Mouse (Mus musculus): ENCODE measurements at regions not wholly inside any gene's neighbourhood (a gene's known extent, or its start where the extent isn't known, plus 50 kb on each side); places are given as distances from the start of the nearest gene placed in this dataset.
"Not testable (repeated sequence)": the region's sequence is repeated elsewhere in the genome, so short reads cannot be mapped to it uniquely, and the experiment has no call there.

GRCm38 (mm10) chr6:31011407-31012020 lies 52.6 kb upstream of the Klf14 start:
- DNase-seq (ENCODE audit: low read depth, low spot score), result peak; percentile 89

DNA sequence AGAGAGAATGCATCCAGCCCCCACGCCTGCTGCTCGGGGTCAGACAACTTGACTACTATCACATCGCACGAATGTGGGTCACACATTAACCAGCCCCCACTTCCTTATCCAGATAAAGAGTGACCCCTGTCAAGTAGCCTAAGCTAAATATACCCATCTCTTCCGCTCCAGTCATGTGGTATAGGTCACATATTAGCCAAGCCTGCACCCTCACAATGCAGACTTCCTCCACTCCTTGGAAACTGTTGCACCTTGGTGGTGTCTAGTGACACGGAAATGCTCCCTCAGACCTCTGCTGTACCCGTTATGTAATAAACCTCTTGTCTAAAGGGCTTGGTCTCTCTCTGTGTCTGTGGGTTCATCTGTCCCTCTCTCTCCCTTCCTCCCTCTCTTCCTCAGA lies 57.7 kb upstream of the Klf14 start:
- DNase-seq (ENCODE audit: low read depth, low spot score), result no peak

DNA sequence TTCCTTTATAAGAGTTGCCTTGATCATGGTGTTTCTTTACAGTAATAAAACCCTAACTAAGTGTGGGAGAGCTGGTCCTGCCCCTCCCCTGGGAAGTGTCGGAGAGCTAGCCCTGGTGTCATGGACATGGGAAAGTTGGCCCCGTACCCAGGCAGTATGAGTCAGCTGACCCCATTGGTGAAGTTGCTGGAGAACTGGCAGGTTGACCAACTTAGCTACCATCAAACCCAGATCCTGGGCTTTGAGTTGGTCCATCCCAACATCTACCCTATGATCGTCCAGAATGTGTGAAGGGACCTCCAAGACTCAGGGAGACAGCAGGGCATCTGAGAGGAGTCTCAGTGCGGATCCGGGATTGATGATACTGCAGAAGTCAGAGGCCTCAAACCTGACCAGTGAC lies 62.9 kb upstream of the Klf14 start:
- no peak for DNase-seq (ENCODE audit: low read depth, low spot score)

GRCm38 (mm10) chr6:31029777-31030176 lies 70.9 kb upstream of the Klf14 start:
- DNase-seq (ENCODE audit: low read depth, low spot score), result no peak

DNA sequence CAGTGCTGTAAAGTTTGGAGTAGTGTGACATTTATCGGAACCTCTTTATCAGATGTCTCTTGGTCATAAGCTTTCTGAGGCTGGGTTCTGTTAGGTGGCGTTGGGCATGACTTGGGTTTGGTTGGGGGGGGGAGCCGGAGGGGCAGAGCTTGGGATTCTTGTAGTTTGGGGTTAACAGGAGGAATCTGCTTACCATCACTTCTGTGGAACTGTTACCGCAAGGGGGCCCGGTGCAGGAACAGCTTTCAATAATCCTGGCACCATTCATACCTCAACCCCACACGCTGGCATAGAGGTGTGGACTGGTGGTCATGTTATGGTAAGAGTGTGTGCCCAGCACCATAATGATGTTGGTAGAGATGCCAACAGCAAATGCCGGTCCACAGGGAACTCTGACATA lies 72.1 kb upstream of the Klf14 start:
- no peak for DNase-seq (ENCODE audit: low read depth, low spot score)

DNA sequence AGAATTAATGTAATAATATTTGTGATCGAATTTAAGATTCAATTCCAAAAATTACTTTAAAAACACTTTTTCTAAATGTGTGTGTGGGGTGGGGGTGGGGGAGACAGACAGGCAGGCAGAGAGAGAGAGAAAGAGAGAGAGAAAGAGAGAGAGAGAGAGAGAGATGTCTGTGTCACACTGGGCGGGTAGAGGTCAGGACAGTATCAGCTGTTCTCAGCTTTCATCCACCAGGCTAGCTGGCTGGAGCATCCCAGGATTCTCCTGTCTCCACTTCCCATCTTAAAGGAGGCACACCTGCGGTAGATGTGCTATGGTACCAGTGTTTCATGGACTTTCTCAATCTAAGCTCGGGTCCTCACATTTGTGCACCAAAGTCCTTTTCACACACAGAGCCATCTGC lies 73.3 kb upstream of the Klf14 start:
- DNase-seq (ENCODE audit: low read depth, low spot score), result no peak

DNA sequence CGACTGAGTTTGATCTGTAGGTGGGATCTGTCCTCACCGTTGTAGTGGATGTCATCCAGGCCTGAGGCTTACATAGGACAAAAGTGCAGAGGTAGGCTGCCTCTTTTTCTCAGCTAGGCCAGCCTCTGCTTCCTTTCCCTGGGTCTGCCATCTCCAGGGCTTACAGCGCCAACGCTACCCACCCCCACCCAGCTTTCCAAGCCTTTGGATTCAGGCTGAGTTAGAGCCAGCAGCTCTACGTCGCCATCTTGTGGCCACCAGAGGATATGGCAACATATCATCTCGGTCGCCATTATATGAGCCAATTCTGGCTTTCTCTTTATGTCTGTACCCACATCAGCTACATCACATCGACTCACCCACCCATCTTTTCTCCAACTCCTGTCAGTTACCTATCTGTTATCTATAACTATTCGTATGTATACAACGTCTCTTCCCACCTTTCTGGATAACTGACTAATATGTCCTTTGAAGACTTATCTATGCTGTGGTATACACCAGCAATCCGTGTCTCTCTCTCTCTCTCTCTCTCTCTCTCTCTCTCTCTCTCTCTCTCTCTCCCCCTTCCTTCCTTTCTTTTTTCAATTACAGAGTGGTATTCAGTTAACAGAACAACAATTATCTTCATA lies 74.2 kb upstream of the Klf14 start:
- peak; percentile 34 for DNase-seq (ENCODE audit: low read depth, low spot score)

DNA sequence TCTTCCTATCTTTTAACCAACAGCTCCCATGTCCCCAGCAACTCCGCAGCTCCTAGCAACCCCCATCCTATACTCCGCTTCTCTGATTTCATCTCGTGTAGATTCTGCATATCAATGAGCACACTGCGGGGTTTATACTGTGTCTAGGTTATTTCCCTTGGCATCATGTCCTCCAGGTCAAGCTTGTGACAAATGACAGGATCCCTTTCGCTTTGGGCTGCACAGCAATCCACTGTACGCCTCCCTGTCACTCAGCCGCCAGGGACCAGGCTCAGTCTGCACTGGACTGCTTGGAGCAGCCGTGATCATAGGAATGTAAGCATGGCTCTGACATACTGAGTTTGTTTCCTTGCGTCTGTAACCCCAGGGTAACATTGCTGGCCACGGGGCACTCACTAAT lies 75.9 kb upstream of the Klf14 start:
- DNase-seq (ENCODE audit: low read depth, low spot score), result no peak

DNA sequence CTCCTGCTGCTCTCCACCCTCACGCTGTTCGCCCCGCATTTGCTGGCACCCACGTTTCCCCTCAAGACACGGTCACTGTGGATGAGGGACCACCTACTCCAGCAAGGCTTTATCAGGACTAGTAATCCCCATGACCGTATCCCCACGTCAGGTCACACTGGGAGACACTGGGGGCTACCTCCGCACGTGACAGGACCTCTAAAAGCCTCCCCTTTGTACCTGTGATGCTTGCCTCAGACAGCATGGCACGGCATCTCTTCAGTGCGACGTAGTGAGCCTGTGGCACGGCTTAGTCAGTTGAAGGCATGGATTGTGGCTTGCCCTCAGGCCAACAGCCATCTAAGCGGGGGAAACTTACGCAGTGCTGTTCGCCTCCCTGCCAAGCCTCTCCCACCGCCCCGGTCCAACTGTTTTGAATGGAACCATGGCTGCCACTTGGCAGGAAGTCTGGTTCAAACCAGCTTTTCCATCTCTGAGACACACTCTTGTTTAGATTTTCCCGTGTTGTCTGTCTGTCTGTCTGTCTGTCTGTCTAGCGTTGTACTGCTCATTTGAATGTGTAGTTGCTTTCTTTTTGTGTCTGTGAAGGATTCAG lies 79.0 kb upstream of the Klf14 start:
- no peak for DNase-seq (ENCODE audit: low read depth, low spot score)

DNA sequence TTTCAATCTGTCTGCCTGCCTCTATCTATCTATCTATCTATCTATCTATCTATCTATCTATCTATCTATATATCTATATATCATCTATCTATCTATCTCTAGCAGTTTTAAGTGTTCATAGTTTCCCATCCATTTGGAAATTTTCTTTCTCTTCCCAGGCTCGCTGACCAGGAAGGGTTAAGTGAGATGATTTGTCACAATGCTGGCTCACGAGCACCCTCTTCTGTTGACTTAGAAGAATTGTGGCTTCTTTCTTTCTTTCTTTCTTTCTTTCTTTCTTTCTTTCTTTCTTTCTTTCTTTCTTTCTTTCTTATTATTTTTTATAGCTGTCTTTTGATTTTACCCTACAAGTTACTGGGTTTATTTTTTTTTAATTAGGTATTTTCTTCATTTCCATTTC lies 79.6 kb upstream of the Klf14 start:
- DNase-seq (ENCODE audit: low read depth, low spot score), result not testable (repeated sequence)

DNA sequence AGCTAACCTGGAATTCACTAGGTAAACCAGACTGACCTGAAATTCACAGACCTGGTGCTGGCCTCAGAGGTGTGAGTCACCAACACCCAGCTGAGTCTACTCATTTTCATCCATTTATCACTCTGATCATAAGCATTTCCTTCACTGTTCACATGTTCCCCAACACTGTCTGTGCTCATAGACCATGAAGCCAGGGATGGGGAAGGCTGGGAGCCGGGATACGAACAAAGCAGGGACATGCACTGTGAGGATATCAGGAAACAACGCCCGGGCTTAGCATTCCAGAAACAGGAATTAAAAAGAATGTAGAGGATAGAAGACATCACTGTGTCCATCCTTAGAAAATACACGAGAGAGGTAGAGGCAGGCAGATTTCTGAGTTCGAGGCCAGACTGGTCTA lies 80.6 kb upstream of the Klf14 start:
- DNase-seq (ENCODE audit: low read depth, low spot score), result no peak

- DNase-seq (ENCODE audit: low read depth, low spot score), result no peak
These were observed 81.9 kb upstream of the Klf14 start for GRCm38 (mm10) chr6:31040783-31041182.

GRCm38 (mm10) chr6:31043368-31043767 lies 84.5 kb upstream of the Klf14 start:
- no peak for DNase-seq (ENCODE audit: low read depth, low spot score)

GRCm38 (mm10) chr6:31043919-31044318 lies 85.0 kb upstream of the Klf14 start:
- DNase-seq (ENCODE audit: low read depth, low spot score), result no peak

DNA sequence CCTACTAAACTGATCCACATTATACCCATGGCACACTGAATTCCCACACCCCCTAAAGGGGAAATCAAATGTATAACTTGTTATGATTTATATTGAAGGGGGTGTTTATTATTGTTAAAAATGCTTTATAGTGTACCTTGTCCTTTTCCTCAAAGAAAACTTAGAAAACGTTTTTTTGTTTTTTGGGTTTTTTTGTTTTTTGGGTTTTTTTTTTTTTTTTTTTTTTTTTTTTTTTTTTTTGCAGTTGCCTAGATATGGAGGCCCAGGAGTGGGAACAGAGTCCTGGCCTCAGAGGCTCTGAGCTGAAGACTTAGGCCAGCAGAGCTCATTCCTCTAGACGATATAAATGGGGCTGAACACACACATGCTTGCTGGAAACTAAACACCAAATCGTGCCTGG lies 87.3 kb upstream of the Klf14 start:
- no peak for DNase-seq (ENCODE audit: low read depth, low spot score)

GRCm38 (mm10) chr6:31048920-31049576 lies 90.2 kb upstream of the Klf14 start:
- no peak for DNase-seq (ENCODE audit: low read depth, low spot score)

GRCm38 (mm10) chr6:31050831-31051230 lies 92.0 kb upstream of the Klf14 start:
- no peak for DNase-seq (ENCODE audit: low read depth, low spot score)

- DNase-seq (ENCODE audit: low read depth, low spot score), result no peak
These were observed 92.9 kb upstream of the Klf14 start for GRCm38 (mm10) chr6:31051771-31052170.

DNA sequence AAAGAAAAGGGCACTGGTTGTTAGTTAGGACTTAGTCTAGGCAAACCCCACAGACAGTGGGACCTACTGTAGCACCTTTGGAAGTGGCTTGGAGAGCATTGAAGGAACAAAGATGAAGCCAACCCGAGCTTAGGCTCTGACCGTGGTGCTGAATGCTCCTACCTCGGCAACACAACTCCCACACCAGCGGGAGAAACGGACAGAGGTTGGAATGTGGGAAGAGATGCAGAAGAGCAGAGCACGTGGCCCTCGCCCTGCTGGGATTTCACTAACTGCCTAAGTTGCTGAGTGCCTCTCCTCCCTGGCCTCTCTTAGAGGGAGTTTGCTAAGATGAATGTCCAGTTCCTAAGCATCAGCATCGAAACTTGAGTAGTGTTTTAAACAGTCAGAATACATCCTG lies 94.1 kb upstream of the Klf14 start:
- no peak for DNase-seq (ENCODE audit: low read depth, low spot score)

- no peak for DNase-seq (ENCODE audit: low read depth, low spot score)
These were observed 98.1 kb upstream of the Klf14 start for GRCm38 (mm10) chr6:31056786-31057566.

DNA sequence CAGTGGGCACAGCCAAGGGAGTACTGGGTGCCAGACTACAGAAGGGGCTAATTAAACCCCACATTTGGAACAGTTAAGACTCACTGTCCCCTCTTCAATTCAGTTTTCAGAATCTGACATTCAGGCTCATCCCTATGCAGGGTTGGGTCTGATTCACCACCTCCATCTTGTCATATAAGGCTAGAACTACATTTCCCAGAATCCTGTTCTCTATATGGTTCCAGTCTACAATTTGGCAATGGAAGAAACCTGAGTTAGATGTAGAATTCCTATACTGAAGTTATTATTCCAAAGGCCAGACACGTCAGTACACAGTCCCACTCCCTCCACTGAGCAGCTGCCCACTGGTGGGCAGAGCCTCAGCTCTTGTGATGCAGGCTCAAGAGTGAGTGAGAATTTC lies 99.4 kb upstream of the Klf14 start:
- no peak for DNase-seq (ENCODE audit: low read depth, low spot score)

- no peak for DNase-seq (ENCODE audit: low read depth, low spot score)
These were observed 100.1 kb upstream of the Klf14 start for GRCm38 (mm10) chr6:31058961-31059360.

Data from skeletal muscle tissue, adult 2 months (tissue).